Mouse (Mus musculus) stomach, embryonic 16.5 days (tissue): ENCODE measurements around the gene Hmg20a. TPM values are rescaled to one million over a fixed set of nuclear protein-coding genes. Genes with fewer than 3 reads are reported as not detected.

Experiments
- ATAC-seq: fragments of 200-750 bp; cut with Nextera tagmentation; 2 replicates; pipeline ENCODE4 v1.8.0; 2017; ENCODE audit warnings: moderate number of reproducible peaks, moderate TSS enrichment; ENCODE audit not compliant: insufficient read depth, low FRiP score
- H3K27ac ChIP-seq: fragments of 300-500 bp; sonication (generic); 2 replicates; pipeline ENCODE4 v1.5.1; 2014; ENCODE audit warnings: low read length
- H3K27me3 ChIP-seq: fragments of 300-500 bp; sonication (generic); 2 replicates; pipeline ENCODE4 v1.6.1; 2014; ENCODE audit warnings: low read length, control low read depth, mixed read lengths; ENCODE audit not compliant: control insufficient read depth, insufficient read depth
- H3K36me3 ChIP-seq: fragments of 300-500 bp; sonication (generic); 2 replicates; pipeline ENCODE4 v1.6.1; 2014; ENCODE audit warnings: low read length; ENCODE audit not compliant: control insufficient read depth, insufficient read depth
- H3K4me1 ChIP-seq: fragments of 300-500 bp; sonication (generic); 2 replicates; pipeline ENCODE4 v1.6.1; 2014; ENCODE audit warnings: low read length, control low read depth, mixed read lengths; ENCODE audit not compliant: control insufficient read depth, insufficient read depth
- H3K4me2 ChIP-seq: fragments of 300-500 bp; sonication (generic); 2 replicates; pipeline ENCODE4 v1.6.1; 2014; ENCODE audit warnings: low read depth, low read length, mixed read lengths
- H3K4me3 ChIP-seq: fragments of 300-500 bp; sonication (generic); replicated peaks from 2 replicates; pipeline ENCODE4 v1.5.1; 2014; ENCODE audit warnings: mild to moderate bottlenecking, low read length
- H3K9ac ChIP-seq: fragments of 300-500 bp; sonication (generic); 2 replicates; pipeline ENCODE4 v1.6.1; 2014; ENCODE audit warnings: low read length
- H3K9me3 ChIP-seq: fragments of 300-500 bp; sonication (generic); replicated peaks from 2 replicates; pipeline ENCODE4 v1.6.1; 2016; ENCODE audit warnings: low read length, control low read depth; ENCODE audit not compliant: control insufficient read depth
- WGBS: fragments of 180-500 bp; shearing (Covaris S2); extraction: QIAGEN DNeasy Blood & Tissue Kit; methylation state at CpG from one replicate; pipeline ENCODE4 v1.1.7; 2014; 5-methylcytosine and 5-hydroxymethylcytosine counted together
- polyA plus RNA-seq: library from polyadenylated mRNA; unstranded; fragments of >200 nt; fragmentation: Nextera tagmentation; extraction: Ambion mirVana; gene quantifications from 2 replicates; pipeline ENCODE4 v1.2.1, GENCODE M21; 2015

Hmg20a gene
- polyA plus RNA-seq, 1 experiment from 2014 or later = 48.3 TPM

DNA sequence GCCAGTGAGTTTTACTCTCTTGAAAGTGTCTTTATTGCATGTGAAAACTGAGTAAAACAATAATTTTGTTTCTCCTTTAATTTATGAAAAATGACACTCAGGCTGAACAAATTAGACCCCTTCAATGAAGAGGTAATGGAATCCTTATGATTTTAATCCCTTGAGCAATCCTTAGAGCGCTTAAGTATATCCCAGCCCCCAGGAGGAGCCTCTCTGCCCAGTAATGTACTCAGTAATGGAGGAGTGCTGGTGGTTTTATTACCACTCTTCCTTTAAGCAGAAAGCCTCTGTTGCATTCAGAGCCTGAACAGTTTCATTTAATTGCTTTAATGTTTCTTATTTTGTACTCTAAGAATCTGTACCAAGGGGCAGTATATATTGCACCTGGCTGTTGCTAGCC is 67.0 kb downstream of the Hmg20a start:
- no peak for ATAC-seq
- peaks cover 4% of the 10 kb centered on the region; the same call in 1 of the 2 replicates for H3K4me1 ChIP-seq
- 81% methylated on average over 1 of the region's 1 CpGs for WGBS

DNA sequence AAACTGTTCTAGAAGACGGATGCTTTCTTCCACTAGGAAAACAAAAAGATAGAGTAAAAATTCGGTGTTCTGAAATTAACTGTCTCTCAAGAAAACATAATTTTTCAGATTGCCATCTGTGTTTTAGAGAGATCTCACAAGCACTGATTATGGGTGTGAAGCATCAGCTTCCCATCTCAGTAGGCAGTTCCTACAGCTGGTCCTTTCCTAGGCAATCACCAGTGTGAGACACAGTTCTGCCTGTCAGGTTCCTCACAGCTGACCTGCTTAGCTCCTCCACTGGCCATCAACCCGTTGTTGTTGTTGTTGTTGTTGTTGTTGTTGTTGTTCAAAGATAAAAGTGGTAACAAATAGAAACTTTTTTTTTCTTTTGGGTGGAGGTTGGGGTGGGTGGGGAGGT is 67.7 kb downstream of the Hmg20a start:
- no peak for ATAC-seq
- H3K27ac ChIP-seq = no peak overlapping the region
- 86% methylated on average over 3 of the region's 3 CpGs for WGBS
- H3K27me3 ChIP-seq = no peaks in the 10 kb centered on the region
- H3K4me2 ChIP-seq = no peak overlapping the region
- H3K4me1 ChIP-seq = peaks cover 4% of the 10 kb centered on the region; the same call in 1 of the 2 replicates
- H3K36me3 ChIP-seq = peaks cover 15% of the 10 kb centered on the region
- no peak overlapping the region for H3K9ac ChIP-seq
- no peak overlapping the region for H3K4me3 ChIP-seq
- H3K9me3 ChIP-seq = no peaks in the 10 kb centered on the region

More for the DNA sequence above, 67.0 kb downstream of the Hmg20a start:
- Histone ChIP-seq H3K27ac (no peak overlapping the region), H3K36me3 (peaks cover 9% of the 10 kb centered on the region), H3K4me2 (no peak overlapping the region), H3K4me3 (no peak overlapping the region), H3K27me3 (no peaks in the 10 kb centered on the region), H3K9ac (no peak overlapping the region), H3K9me3 (no peaks in the 10 kb centered on the region)

DNA sequence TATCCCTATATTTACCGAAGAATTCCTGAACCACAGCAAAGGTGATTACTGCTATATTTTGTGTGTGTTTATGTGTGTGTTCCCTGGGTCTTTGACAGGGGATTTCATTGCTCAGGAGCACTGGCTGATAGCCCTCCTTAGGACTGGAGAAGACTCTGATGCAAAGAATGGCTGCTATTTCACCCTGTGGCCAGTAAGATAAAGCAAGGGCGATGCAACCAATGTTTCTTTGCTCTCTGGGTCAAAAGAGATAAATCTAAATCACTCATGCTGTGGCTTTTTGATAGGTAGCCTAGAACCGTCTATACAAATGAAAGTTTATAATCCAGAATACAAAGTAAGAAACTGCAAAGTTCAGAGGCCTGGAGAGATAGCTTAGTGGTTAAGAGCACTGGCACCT is 69.2 kb downstream of the Hmg20a start:
- no peak overlapping the region for H3K27ac ChIP-seq
- no peak for ATAC-seq
- H3K4me3 ChIP-seq = no peak overlapping the region
- WGBS = 93% methylated on average over 3 of the region's 3 CpGs
- peaks cover 4% of the 10 kb centered on the region; the same call in 1 of the 2 replicates for H3K4me1 ChIP-seq
- H3K27me3 ChIP-seq = no peaks in the 10 kb centered on the region
- H3K36me3 ChIP-seq = peaks cover 11% of the 10 kb centered on the region
- H3K9me3 ChIP-seq = no peaks in the 10 kb centered on the region
- no peak overlapping the region for H3K4me2 ChIP-seq
- H3K9ac ChIP-seq = no peak overlapping the region

DNA sequence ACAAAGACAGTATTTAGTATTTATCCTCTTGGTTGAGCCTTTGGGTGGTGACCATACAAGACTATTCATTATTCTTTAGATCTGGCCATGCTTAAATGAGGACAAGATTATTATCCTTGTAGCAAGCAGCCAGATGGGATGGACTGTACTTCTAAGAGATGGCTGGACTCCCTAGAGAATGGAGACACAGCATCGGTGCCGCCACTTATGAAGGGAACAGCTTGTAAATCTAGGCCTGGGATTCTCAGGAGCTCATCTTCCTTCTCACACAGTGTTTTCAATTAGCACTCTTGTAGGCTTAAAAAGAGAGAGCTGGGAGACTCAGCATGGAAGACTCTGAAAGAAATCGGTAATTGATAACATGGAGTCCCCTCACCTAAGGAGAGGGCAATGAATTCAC is 74.0 kb downstream of the Hmg20a start:
- H3K9me3 ChIP-seq = no peaks in the 10 kb centered on the region
- H3K36me3 ChIP-seq = peaks cover 11% of the 10 kb centered on the region
- no peak overlapping the region for H3K4me3 ChIP-seq
- H3K4me1 ChIP-seq = peaks cover 17% of the 10 kb centered on the region
- H3K27me3 ChIP-seq = no peaks in the 10 kb centered on the region
- WGBS = 84% methylated on average over 3 of the region's 3 CpGs
- H3K4me2 ChIP-seq = no peak overlapping the region
- no peak for ATAC-seq
- peak overlapping the region; percentile 42 for H3K27ac ChIP-seq
- H3K9ac ChIP-seq = no peak overlapping the region

DNA sequence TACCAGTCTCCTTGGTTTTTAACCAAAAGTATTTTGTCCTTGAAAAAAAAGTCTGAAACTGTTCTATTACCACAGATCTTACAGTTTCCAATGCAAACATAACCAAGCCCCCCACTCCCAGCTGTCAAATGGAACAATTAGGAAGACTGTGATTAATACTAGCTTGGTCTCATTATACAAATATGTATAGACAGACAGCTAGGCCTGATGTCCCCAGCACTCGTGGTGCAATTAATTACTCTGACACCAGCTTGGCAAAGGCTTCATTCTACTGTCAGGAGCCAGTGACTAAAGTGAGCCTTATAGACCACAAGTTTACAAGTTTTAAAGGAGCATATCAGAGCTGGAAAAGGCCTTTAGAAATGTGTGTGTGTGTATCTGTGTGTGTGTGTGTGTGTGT is 74.5 kb downstream of the Hmg20a start:
- Histone ChIP-seq H3K9me3 (no peaks in the 10 kb centered on the region), H3K9ac (no peak overlapping the region), H3K36me3 (peaks cover 11% of the 10 kb centered on the region), H3K4me1 (peaks cover 21% of the 10 kb centered on the region), H3K4me2 (no peak overlapping the region), H3K27ac (peak overlapping the region; percentile 42; the same call in 1 of the 2 replicates), H3K4me3 (no peak overlapping the region), H3K27me3 (no peaks in the 10 kb centered on the region)
- WGBS = 2% methylated on average over 1 of the region's 1 CpGs
- no peak for ATAC-seq

DNA sequence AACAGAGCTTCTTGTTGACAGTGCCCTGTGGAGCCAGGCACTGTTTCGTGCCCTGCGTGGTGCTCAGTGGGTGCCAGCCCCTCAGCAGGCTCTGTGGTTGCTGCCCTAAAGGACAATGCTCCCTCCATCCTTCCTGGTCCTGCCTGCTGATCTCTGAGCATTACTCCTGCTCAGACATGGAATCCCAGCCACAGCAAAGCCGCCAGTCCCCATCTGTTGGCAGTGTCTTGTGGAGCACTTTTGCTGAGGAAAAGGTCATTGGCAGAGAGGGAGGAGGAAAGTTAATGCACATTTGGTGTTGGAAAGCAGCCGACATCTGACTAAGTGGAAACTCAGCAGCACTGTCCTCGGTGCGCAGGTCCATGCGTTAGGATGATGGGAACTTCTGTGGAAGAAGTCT is 76.7 kb downstream of the Hmg20a start:
- Histone ChIP-seq H3K4me3 (no peak overlapping the region), H3K36me3 (peaks cover 8% of the 10 kb centered on the region), H3K4me1 (peaks cover 34% of the 10 kb centered on the region), H3K27me3 (no peaks in the 10 kb centered on the region), H3K9ac (no peak overlapping the region), H3K4me2 (no peak overlapping the region), H3K27ac (no peak overlapping the region), H3K9me3 (no peaks in the 10 kb centered on the region)
- 60% methylated on average over 7 of the region's 7 CpGs for WGBS
- no peak for ATAC-seq

DNA sequence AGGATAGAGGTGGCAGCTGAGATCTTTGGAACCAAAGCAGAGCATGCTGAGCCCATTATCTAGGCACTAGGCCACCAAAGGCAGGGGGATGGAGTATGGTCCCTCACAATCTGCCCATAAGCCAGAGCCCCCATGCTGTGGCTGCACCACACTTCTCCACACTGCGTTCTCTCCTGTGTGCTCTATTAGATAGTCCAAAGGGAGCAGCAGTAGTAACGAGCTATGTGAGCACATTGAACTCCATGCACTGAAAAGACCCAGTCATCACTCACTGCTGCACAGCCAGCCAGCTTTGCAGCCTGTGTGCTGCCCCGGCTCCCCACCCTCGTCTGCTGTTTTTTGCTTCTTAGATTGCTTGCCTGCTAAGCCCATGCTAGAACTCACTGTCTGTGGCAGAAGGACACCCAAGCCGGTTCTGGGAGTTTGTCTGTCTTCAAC is 77.4 kb downstream of the Hmg20a start:
- Histone ChIP-seq H3K27ac (peak overlapping the region; percentile 63), H3K4me3 (no peak overlapping the region), H3K9me3 (no peaks in the 10 kb centered on the region), H3K4me2 (no peak overlapping the region), H3K9ac (no peak overlapping the region), H3K27me3 (no peaks in the 10 kb centered on the region), H3K4me1 (peaks cover 34% of the 10 kb centered on the region), H3K36me3 (peaks cover 3% of the 10 kb centered on the region)
- 0 out of 2 replicates have a peak, but pooled peaks have one; percentile 12 for ATAC-seq
- WGBS = 64% methylated on average over 5 of the region's 5 CpGs

DNA sequence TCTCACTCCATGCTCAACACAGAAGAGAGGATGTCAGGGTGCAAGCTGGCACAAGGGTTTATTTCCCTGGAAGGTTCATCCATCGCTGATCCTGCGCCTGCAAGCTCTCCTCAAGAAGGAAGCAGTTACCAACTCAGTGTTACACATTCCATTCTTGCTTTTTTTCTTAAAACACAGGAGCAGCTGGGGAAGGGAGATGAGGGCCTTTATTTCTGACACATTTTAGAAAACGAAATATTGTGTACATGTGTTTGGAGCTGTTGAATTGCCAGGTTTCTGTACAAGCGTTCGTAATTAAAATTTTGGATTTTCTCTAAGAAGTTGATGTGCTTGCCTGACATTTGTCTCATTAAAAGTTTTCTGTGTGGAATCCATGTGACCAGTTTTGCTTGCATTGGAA is 78.2 kb downstream of the Hmg20a start:
- 74% methylated on average over 5 of the region's 5 CpGs for WGBS
- H3K4me2 ChIP-seq = no peak overlapping the region
- no peak overlapping the region for H3K9ac ChIP-seq
- no peaks in the 10 kb centered on the region for H3K27me3 ChIP-seq
- ATAC-seq = no peak
- no peak overlapping the region for H3K4me3 ChIP-seq
- H3K36me3 ChIP-seq = no peaks in the 10 kb centered on the region
- H3K9me3 ChIP-seq = no peaks in the 10 kb centered on the region
- no peak overlapping the region for H3K27ac ChIP-seq
- peaks cover 42% of the 10 kb centered on the region for H3K4me1 ChIP-seq

DNA sequence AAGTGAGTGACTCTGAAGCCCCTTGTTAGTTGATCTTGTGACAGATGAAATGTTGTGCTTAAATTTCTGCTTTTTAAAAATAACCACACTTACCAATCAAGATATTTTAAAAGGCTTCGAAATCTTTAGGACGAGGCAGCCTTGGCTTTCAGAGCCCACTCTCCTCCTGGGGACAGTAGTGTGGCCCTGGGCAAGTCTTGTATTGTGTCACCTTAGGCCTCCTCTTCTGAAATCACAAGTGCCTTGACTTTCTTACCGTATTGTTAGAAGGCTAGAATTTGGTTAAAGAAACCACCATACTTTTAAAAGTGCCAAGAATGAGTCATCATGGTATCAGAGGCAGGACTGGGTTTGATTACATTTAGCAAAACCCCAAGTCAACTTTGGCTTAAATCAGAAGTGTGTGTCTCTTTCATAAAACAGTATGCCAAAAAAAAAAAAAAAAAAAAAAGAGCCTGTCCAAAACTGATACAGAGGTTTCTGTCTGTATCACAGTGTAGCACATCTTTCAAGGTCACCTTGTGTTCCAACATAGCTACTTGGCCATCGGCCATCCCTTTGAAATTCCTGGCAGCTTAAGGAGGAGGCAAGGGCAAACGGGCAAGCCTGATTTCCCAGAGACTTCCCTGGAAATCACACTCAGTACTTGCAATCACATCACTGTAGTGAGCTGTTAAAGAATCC is 78.9 kb downstream of the Hmg20a start:
- no peak overlapping the region for H3K4me2 ChIP-seq
- H3K27ac ChIP-seq = peak overlapping the region; percentile 40; the same call in 1 of the 2 replicates
- H3K4me3 ChIP-seq = no peak overlapping the region
- H3K4me1 ChIP-seq = peaks cover 49% of the 10 kb centered on the region
- no peaks in the 10 kb centered on the region for H3K9me3 ChIP-seq
- no peak for ATAC-seq
- H3K27me3 ChIP-seq = no peaks in the 10 kb centered on the region
- 65% methylated on average over 5 of the region's 5 CpGs for whole genome bisulfite sequencing
- no peaks in the 10 kb centered on the region for H3K36me3 ChIP-seq
- H3K9ac ChIP-seq = no peak overlapping the region
